Mouse (Mus musculus): ENCODE results near the gene Tmem18. TPM values are rescaled to one million over a fixed set of nuclear protein-coding genes. Genes with fewer than 3 reads are reported as not detected.

Tmem18 gene
- 20.1 and 21.6 TPM in 2 replicates for polyA plus RNA-seq (2015; fragmentation: Nextera tagmentation; extraction: Ambion mirVana)

GRCm38 (mm10) chr12:30584356-30584740 lies at the start of gene Tmem18:
Gene Tmem18, plus strand, starts transcription at chr12:30584426.
- H3K4me1 ChIP-seq (replicated peaks), result peaks cover 7% of the 10 kb centered on the region
- ATAC-seq, result peak; percentile 96
- peak within 1 kb of the TSS; percentile 62 for H3K4me3 ChIP-seq (replicated peaks)
- H3K27me3 ChIP-seq (replicated peaks), result no peaks in the 10 kb centered on the region
- H3K9ac ChIP-seq, result peak within 1 kb of the TSS; percentile 74
- H3K36me3 ChIP-seq, result peaks cover 15% of the 10 kb centered on the region
- no peaks in the 10 kb centered on the region for H3K9me3 ChIP-seq
- peak within 1 kb of the TSS; percentile 90 for H3K27ac ChIP-seq
- under 1% methylated on average over 35 of the region's 35 CpGs for WGBS
- peak within 1 kb of the TSS; percentile 82 for H3K4me2 ChIP-seq (replicated peaks)

GRCm38 (mm10) chr12:30557349-30557748 lies 26.9 kb upstream of the Tmem18 start:
- Histone ChIP-seq H3K27me3 (replicated peaks) (no peaks in the 10 kb centered on the region), H3K9me3 (no peaks in the 10 kb centered on the region), H3K36me3 (no peaks in the 10 kb centered on the region), H3K4me3 (replicated peaks) (no peak overlapping the region), H3K4me2 (replicated peaks) (no peak overlapping the region), H3K4me1 (replicated peaks) (no peaks in the 10 kb centered on the region), H3K27ac (no peak overlapping the region), H3K9ac (no peak overlapping the region)
- no peak for ATAC-seq

DNA sequence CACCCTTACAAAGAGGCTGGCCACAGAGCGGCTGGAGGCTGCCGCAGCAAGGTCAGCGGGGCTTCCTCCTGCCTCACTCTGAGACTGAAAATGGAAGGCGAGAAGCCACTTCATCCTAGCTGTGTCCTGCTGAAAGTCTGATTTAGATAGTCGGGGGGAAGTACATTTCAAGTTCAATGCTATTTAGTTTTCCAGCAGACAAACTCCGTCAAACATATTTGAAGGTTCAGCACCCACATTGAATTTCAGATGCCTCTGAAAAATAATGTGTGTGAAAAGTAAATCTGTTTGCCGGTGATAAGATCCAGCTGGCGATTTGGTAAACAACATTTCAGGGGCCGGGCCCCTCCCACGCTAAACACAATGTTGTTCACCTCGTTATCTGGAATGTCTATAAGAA lies 22.8 kb upstream of the Tmem18 start:
- Histone ChIP-seq H3K4me2 (replicated peaks) (no peak overlapping the region), H3K27me3 (replicated peaks) (no peaks in the 10 kb centered on the region), H3K9me3 (no peaks in the 10 kb centered on the region), H3K4me1 (replicated peaks) (no peaks in the 10 kb centered on the region), H3K4me3 (replicated peaks) (no peak overlapping the region), H3K9ac (no peak overlapping the region), H3K36me3 (no peaks in the 10 kb centered on the region), H3K27ac (no peak overlapping the region)
- WGBS, result 11% methylated on average over 11 of the region's 11 CpGs
- ATAC-seq, result no peak

GRCm38 (mm10) chr12:30572075-30572474 lies 12.2 kb upstream of the Tmem18 start:
- Histone ChIP-seq H3K36me3 (no peaks in the 10 kb centered on the region), H3K27ac (no peak overlapping the region), H3K27me3 (replicated peaks) (no peaks in the 10 kb centered on the region), H3K9ac (no peak overlapping the region), H3K4me2 (replicated peaks) (no peak overlapping the region), H3K4me1 (replicated peaks) (no peaks in the 10 kb centered on the region), H3K9me3 (no peaks in the 10 kb centered on the region), H3K4me3 (replicated peaks) (no peak overlapping the region)
- WGBS, result 58% methylated on average over 4 of the region's 4 CpGs
- ATAC-seq, result no peak

DNA sequence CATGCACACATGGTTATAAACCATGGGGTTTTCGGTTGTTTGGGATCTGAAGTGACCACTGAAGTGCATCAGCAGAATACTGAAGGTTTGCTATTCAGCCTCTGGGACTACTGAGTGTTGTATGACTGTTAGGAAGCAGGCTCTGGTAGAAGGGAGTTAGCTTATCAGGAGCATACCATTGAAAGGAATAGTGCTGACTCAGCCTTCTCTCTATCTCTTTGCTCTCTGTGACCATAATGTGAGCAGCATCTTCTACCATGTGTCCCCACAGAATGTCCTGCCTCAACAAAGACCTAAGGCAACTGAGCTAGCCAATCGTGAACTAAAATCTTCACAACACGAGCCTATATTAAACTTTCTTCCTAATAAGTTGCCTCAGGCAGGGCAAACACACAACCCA lies 8.3 kb upstream of the Tmem18 start:
- Histone ChIP-seq H3K4me1 (replicated peaks) (no peaks in the 10 kb centered on the region), H3K27me3 (replicated peaks) (no peaks in the 10 kb centered on the region), H3K4me2 (replicated peaks) (no peak overlapping the region), H3K27ac (no peak overlapping the region), H3K9me3 (no peaks in the 10 kb centered on the region), H3K4me3 (replicated peaks) (no peak overlapping the region), H3K36me3 (no peaks in the 10 kb centered on the region), H3K9ac (no peak overlapping the region)
- 88% methylated on average over 3 of the region's 3 CpGs for WGBS
- no peak for ATAC-seq

DNA sequence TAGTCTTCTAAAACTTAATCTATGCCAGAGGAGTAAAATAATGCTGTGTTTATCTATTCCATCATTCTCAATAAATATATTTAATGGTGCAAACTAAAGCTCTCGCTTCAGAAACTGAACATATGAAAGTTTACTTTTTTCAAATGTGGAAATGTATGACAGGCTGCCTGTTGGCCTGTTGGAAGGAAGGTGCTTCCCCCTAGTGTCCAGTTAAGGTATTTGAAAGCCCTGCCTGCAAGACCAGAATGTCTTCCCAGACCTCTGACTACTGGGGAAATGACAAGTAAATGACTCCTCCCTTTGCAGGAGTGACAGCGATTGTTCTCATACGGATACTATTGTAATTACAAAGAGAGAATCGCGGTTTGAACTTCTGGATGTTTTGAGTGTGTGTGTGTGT lies 6.2 kb upstream of the Tmem18 start:
- Histone ChIP-seq H3K9ac (no peak overlapping the region), H3K4me1 (replicated peaks) (no peaks in the 10 kb centered on the region), H3K9me3 (no peaks in the 10 kb centered on the region), H3K36me3 (no peaks in the 10 kb centered on the region), H3K4me2 (replicated peaks) (no peak overlapping the region), H3K27ac (no peak overlapping the region), H3K27me3 (replicated peaks) (no peaks in the 10 kb centered on the region), H3K4me3 (replicated peaks) (no peak overlapping the region)
- 12% methylated on average over 5 of the region's 5 CpGs for WGBS
- ATAC-seq, result no peak

DNA sequence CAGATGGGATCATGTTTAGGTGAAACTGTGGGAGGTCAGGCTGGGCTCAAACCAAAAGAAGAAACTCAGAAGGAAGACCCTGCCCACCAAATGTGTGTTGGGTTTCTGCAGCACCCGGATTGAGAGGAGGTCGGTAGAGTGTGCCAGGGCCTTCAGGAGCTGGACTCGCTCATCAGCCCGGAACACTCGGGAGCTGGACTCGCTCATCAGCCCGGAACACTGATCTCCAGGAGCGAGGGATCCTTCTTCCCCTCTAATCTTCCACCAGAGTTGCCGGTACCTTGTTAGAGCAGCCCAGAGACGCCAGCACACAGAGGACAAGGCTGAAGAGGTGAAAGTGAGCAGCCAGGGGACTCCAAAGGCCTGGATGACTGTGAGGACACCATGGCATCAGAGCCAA lies 2.9 kb upstream of the Tmem18 start:
- Histone ChIP-seq H3K27ac (no peak overlapping the region), H3K4me1 (replicated peaks) (peaks cover 7% of the 10 kb centered on the region), H3K4me3 (replicated peaks) (no peak overlapping the region), H3K36me3 (no peaks in the 10 kb centered on the region), H3K4me2 (replicated peaks) (no peak overlapping the region), H3K9me3 (no peaks in the 10 kb centered on the region), H3K9ac (no peak overlapping the region), H3K27me3 (replicated peaks) (no peaks in the 10 kb centered on the region)
- ATAC-seq, result no peak
- WGBS, result 88% methylated on average over 10 of the region's 10 CpGs

DNA sequence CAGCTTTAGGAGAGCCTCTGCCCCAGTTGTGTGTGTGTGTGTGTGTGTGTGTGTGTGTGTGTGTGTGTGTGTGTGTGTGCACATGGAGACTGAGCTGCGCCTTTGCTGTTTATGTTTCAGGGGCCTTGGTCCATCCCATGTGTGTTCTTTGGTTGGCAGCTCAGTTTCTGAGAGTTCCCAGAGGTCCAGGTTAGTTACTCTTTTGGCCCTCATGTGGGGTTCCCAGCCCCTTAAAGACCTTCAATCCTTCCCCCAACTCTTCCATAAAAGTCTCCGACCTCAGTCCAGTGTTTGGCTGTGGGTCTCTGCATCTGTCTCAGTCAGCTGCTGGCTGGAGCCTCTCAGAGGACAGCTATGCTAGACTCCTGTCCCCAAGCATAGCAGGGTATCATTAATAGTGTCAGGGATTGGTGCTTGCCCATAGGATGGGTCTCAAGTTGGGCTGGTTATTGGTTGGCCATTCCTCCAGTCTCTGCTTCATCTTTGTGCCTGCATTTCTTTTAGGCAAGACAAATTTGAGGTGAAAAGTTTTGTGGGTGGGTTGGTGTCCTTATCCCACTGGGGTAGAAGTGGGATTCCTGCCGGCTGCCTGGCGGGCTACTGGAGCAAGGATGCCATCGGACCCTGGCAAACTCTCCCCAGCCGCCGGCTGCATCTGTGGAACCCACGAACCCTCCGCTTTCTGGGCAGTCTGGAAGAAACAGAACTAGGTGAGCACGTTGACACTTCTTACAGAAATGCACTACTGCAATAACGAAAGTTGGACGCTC lies 455 bp upstream of the Tmem18 start:
- H3K4me2 ChIP-seq (replicated peaks), result peak overlapping the region; percentile 82
- WGBS, result 11% methylated on average over 12 of the region's 12 CpGs
- peak overlapping the region; percentile 62 for H3K4me3 ChIP-seq (replicated peaks)
- H3K4me1 ChIP-seq (replicated peaks), result peaks cover 7% of the 10 kb centered on the region
- H3K36me3 ChIP-seq, result peaks cover 10% of the 10 kb centered on the region
- H3K9ac ChIP-seq, result peak overlapping the region; percentile 63
- H3K27me3 ChIP-seq (replicated peaks), result no peaks in the 10 kb centered on the region
- 0 out of 2 replicates have a peak overlapping the region, but pooled peaks have one; percentile 70 for H3K27ac ChIP-seq
- ATAC-seq, result peak; percentile 54
- H3K9me3 ChIP-seq, result no peaks in the 10 kb centered on the region

DNA sequence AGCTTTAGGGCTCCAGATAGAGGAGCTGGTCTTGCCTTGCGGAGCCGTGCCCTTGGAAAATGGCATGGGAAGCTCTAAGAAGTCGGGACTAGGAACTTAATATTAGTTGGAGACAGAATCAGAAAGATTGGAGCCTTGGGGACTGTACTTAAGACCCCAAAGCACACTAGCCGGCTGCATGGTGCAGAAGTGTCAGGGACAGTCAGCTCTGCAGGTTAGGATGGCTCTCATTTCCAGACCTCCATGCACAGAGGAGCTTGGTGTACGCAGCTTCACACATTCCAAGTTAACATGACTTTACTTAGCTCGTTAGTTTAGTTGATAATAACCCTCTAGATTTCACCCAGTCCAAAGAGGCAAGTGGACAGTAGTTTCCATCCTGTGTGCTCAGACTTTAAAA lies 637 bp downstream of the Tmem18 start:
- H3K9ac ChIP-seq, result peak overlapping the region; percentile 74
- peaks cover 15% of the 10 kb centered on the region for H3K36me3 ChIP-seq
- peak; percentile 50; the same call in 1 of the 2 replicates for ATAC-seq
- no peaks in the 10 kb centered on the region for H3K27me3 ChIP-seq (replicated peaks)
- H3K4me1 ChIP-seq (replicated peaks), result peaks cover 7% of the 10 kb centered on the region
- peak overlapping the region; percentile 90 for H3K27ac ChIP-seq
- WGBS, result 5% methylated on average over 6 of the region's 6 CpGs
- no peaks in the 10 kb centered on the region for H3K9me3 ChIP-seq
- H3K4me2 ChIP-seq (replicated peaks), result peak overlapping the region; percentile 82
- peak overlapping the region; percentile 62 for H3K4me3 ChIP-seq (replicated peaks)

GRCm38 (mm10) chr12:30591832-30592231 lies 7.6 kb downstream of the Tmem18 start:
- no peak overlapping the region for H3K4me2 ChIP-seq (replicated peaks)

DNA sequence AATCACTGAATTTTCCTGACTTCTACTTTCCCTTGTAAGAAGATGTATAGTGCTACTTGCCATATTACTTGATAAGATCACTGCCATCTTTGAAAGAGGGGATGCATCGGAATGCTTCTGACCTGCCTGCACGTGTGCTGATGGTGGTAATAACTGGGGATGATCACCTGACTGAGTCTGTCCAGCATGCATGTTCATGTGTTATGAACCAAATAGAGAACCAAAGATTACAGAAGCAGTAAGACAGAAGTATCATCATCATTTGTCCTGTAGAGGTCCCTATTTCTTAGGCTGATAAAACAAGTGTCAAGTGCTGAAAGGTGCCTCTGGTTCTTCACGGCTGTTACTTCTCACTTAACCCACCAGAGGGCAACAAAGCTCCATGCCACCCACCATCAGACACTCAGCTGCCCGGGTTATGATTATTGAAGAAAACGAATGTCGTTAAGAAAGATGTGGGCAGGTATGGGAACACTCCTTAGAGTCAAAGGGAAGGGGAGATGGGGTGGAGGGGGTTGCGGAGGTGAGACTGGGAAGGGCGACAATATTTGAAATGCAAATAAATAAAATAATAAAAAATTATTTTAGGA lies 12.7 kb downstream of the Tmem18 start:
- no peaks in the 10 kb centered on the region for H3K4me1 ChIP-seq (replicated peaks)
- ATAC-seq, result 0 out of 2 replicates have a peak, but pooled peaks have one; percentile 31

More at GRCm38 (mm10) chr12:30591832-30592231, 7.6 kb downstream of the Tmem18 start:
- Histone ChIP-seq H3K27me3 (replicated peaks) (no peaks in the 10 kb centered on the region), H3K4me1 (replicated peaks) (no peaks in the 10 kb centered on the region), H3K9ac (no peak overlapping the region), H3K36me3 (peaks cover 14% of the 10 kb centered on the region), H3K9me3 (no peaks in the 10 kb centered on the region), H3K27ac (no peak overlapping the region), H3K4me3 (replicated peaks) (no peak overlapping the region)
- no peak for ATAC-seq
- 89% methylated on average over 5 of the region's 5 CpGs for WGBS

GRCm38 (mm10) chr12:30598955-30599354 lies 14.7 kb downstream of the Tmem18 start:
- Histone ChIP-seq H3K27ac (no peak overlapping the region), H3K4me2 (replicated peaks) (no peak overlapping the region), H3K36me3 (no peaks in the 10 kb centered on the region), H3K9ac (no peak overlapping the region), H3K9me3 (no peaks in the 10 kb centered on the region), H3K4me1 (replicated peaks) (no peaks in the 10 kb centered on the region), H3K4me3 (replicated peaks) (no peak overlapping the region), H3K27me3 (replicated peaks) (no peaks in the 10 kb centered on the region)
- ATAC-seq, result no peak
- WGBS, result 58% methylated on average over 3 of the region's 3 CpGs

More for the DNA sequence above, 12.7 kb downstream of the Tmem18 start:
- Histone ChIP-seq H3K36me3 (no peaks in the 10 kb centered on the region), H3K27ac (no peak overlapping the region), H3K27me3 (replicated peaks) (no peaks in the 10 kb centered on the region), H3K4me2 (replicated peaks) (no peak overlapping the region), H3K9ac (no peak overlapping the region), H3K4me3 (replicated peaks) (no peak overlapping the region), H3K9me3 (no peaks in the 10 kb centered on the region)
- WGBS, result 42% methylated on average over 8 of the region's 8 CpGs

DNA sequence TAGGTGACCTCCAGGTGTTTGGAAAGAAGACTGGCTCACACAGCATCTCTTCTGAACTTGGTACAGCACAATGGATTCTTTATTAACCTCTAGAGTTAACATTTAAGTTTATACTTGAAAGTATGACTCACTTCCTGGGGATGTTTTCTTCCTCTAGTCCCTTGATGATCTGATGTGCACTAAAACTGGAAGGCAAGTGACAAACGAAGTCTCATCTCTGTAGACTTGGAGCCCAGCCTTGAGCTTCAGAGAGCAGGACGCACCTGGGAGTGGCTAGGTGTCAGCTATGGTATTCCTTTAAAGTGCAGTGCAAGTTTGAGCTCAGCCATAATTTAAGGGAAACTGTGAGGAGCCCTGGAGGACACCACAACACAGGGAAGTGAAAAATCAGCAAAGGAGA lies 15.2 kb downstream of the Tmem18 start:
- ATAC-seq, result no peak
- Histone ChIP-seq H3K4me2 (replicated peaks) (no peak overlapping the region), H3K4me1 (replicated peaks) (no peaks in the 10 kb centered on the region), H3K4me3 (replicated peaks) (no peak overlapping the region), H3K27me3 (replicated peaks) (no peaks in the 10 kb centered on the region), H3K9me3 (no peaks in the 10 kb centered on the region), H3K27ac (no peak overlapping the region), H3K36me3 (no peaks in the 10 kb centered on the region), H3K9ac (no peak overlapping the region)
- WGBS, result 54% methylated on average over 2 of the region's 2 CpGs

Data from intestine, embryonic 15.5 days (tissue).